Mouse (Mus musculus) kidney, adult 8-10 months (tissue): ENCODE data around the gene Lrp1.

Source experiments
- DNase-seq, 2 experiments: peaks; one replicate each; pipeline ENCODE4 v3.0.0; 2022

The Lrp1 gene

GRCm38 (mm10) chr10:127645791-127646190 lies 24.8 kb upstream of the Lrp1 start:
- no peak for DNase-seq

- peak; percentile 82 to 86 for DNase-seq
These were observed 22.7 kb upstream of the Lrp1 start for GRCm38 (mm10) chr10:127643553-127644238.

- peak; percentile 79 to 82 for DNase-seq
These were observed 22.0 kb upstream of the Lrp1 start, which contains the start of gene Stat6 for GRCm38 (mm10) chr10:127642772-127643552. Gene Stat6 (plus strand): TSS chr10:127642986.

GRCm38 (mm10) chr10:127641861-127642771 lies 21.2 kb upstream of the Lrp1 start:
- DNase-seq = peak; percentile 85 to 94

GRCm38 (mm10) chr10:127640421-127640820 lies 19.5 kb upstream of the Lrp1 start:
- DNase-seq = no peak

GRCm38 (mm10) chr10:127632668-127633271 lies 11.8 kb upstream of the Lrp1 start:
- DNase-seq = no peak

GRCm38 (mm10) chr10:127631261-127632214 lies 10.6 kb upstream of the Lrp1 start:
- DNase-seq = no peak

- DNase-seq = peak in 1 of 2 experiments; percentile 42
These were observed 5.5 kb upstream of the Lrp1 start for GRCm38 (mm10) chr10:127626433-127626832.

GRCm38 (mm10) chr10:127623439-127624216 lies 2.7 kb upstream of the Lrp1 start:
- no peak for DNase-seq

GRCm38 (mm10) chr10:127622661-127623060 lies 1.7 kb upstream of the Lrp1 start:
- no peak for DNase-seq

- peak; percentile 78 to 84 for DNase-seq
These were observed 1.1 kb upstream of the Lrp1 start for GRCm38 (mm10) chr10:127622057-127622392.

GRCm38 (mm10) chr10:127621191-127622056 lies 476 bp upstream of the Lrp1 start:
- peak; percentile 93 to 94 for DNase-seq

GRCm38 (mm10) chr10:127619941-127620405 lies 975 bp downstream of the Lrp1 start:
- DNase-seq = no peak

GRCm38 (mm10) chr10:127619119-127619721 lies 1.7 kb downstream of the Lrp1 start:
- no peak for DNase-seq

- DNase-seq = no peak
These were observed 2.8 kb downstream of the Lrp1 start for GRCm38 (mm10) chr10:127618173-127618572.

GRCm38 (mm10) chr10:127617294-127617693 lies 3.7 kb downstream of the Lrp1 start:
- no peak for DNase-seq

GRCm38 (mm10) chr10:127616261-127616679 lies 4.7 kb downstream of the Lrp1 start:
- DNase-seq = no peak

GRCm38 (mm10) chr10:127615591-127615990 lies 5.4 kb downstream of the Lrp1 start:
- no peak for DNase-seq

GRCm38 (mm10) chr10:127615034-127615374 lies 5.9 kb downstream of the Lrp1 start:
- no peak for DNase-seq
